Mouse (Mus musculus) ES-E14 (cell line): ENCODE measurements around the gene Tnni3. TPM values are rescaled to one million over a fixed set of nuclear protein-coding genes. Genes with fewer than 3 reads are reported as not detected.
A peak's percentile ranks its signal among the peaks of the same experiment; 100 is the strongest.
"Not testable (repeated sequence)": the region's sequence is repeated elsewhere in the genome, so short reads cannot be mapped to it uniquely, and the experiment has no call there.

Source experiments
- DNase-seq: peaks from one replicate; pipeline ENCODE4 v3.0.0-alpha.2; 2013; ENCODE audit warnings: low read depth, low spot score
- H3K27ac ChIP-seq: 2 replicates; pipeline ENCODE4 v1.5.1; 2012; ENCODE audit warnings: low read depth, mild to moderate bottlenecking, low read length, moderate library complexity, mixed read lengths; ENCODE audit not compliant: poor library complexity, insufficient read depth, severe bottlenecking
- H3K36me3 ChIP-seq: 2 replicates; pipeline ENCODE4 v1.6.1; 2012; ENCODE audit warnings: mild to moderate bottlenecking, low read length, moderate library complexity, mixed read lengths; ENCODE audit not compliant: control insufficient read depth, poor library complexity, insufficient read depth, severe bottlenecking
- H3K4me1 ChIP-seq, 2 experiments: fragments of 150-350 bp in 1 of 2; sonication (generic) in 1 of 2; 2 replicates each; pipeline ENCODE4 v1.6.1; 2012; ENCODE audit warnings: low read length in 2 of 2, mild to moderate bottlenecking in 1 of 2, mixed read lengths in 1 of 2; ENCODE audit not compliant: control insufficient read depth in 2 of 2, insufficient read depth in 2 of 2, poor library complexity in 1 of 2
- H3K4me3 ChIP-seq, 2 experiments: fragments of 150-350 bp in 1 of 2; sonication (generic) in 1 of 2; 2 replicates each; pipeline ENCODE4 v1.5.1; 2012; ENCODE audit warnings: low read length in 2 of 2, low read depth in 1 of 2, mild to moderate bottlenecking in 1 of 2, mixed read lengths in 1 of 2; ENCODE audit not compliant: insufficient read depth in 1 of 2, poor library complexity in 1 of 2, severe bottlenecking in 1 of 2
- H3K9ac ChIP-seq: 2 replicates; pipeline ENCODE4 v1.6.1; 2012; ENCODE audit warnings: low read depth, mild to moderate bottlenecking, low read length, mixed read lengths; ENCODE audit not compliant: poor library complexity, insufficient read depth, severe bottlenecking
- H3K9me3 ChIP-seq: fragments of 150-350 bp; sonication (generic); 2 replicates; pipeline ENCODE4 v1.6.1; 2012; ENCODE audit warnings: low read depth, mild to moderate bottlenecking, low read length; ENCODE audit not compliant: control insufficient read depth, insufficient read depth
- CHD2 ChIP-seq: IDR thresholded peaks from 2 replicates; pipeline ENCODE4 v1.6.1; 2014; ENCODE audit warnings: mild to moderate bottlenecking, low read depth, low read length, inconsistent platforms
- HCFC1 ChIP-seq: IDR thresholded peaks from 2 replicates; pipeline ENCODE4 v1.6.1; 2012; ENCODE audit warnings: low read length, inconsistent platforms, borderline replicate concordance; ENCODE audit not compliant: insufficient read depth
- MAFK ChIP-seq: IDR thresholded peaks from 2 replicates; pipeline ENCODE4 v1.6.1; 2014; ENCODE audit warnings: mild to moderate bottlenecking, low read depth, low read length, inconsistent platforms; ENCODE audit not compliant: insufficient read depth
- ZC3H11A ChIP-seq: IDR thresholded peaks from 2 replicates; pipeline ENCODE4 v1.6.1; 2012; ENCODE audit warnings: low read depth, mild to moderate bottlenecking, inconsistent platforms, low read length, borderline replicate concordance
- ZNF384 ChIP-seq: IDR thresholded peaks from 2 replicates; pipeline ENCODE4 v1.6.1; 2012; ENCODE audit warnings: low read depth, low read length, inconsistent platforms
- in situ Hi-C, 2 experiments: fragments of 600-800 bp; cut with MboI; formaldehyde crosslinking; loops; one replicate each; pipeline ENCODE4 v1.15.1; 2025; ENCODE audit warnings: low sequenced_read_pairs in 2 of 2, inconsistent platforms in 1 of 2; ENCODE audit not compliant: unreplicated experiment in 2 of 2
- total RNA-seq: library from RNA; depleted of rRNA; stranded (reverse); fragments of 300-350 nt; gene quantifications from 2 replicates; pipeline ENCODE4 v1.2.3, GENCODE M21; 2012

The Tnni3 gene
- total RNA-seq, 1 experiment: 7.8 TPM

- no peak overlapping the region for H3K27ac ChIP-seq
- in situ Hi-C loops: no loop called here
- TF ChIP-seq HCFC1 (no peak), CHD2 (no peak), ZC3H11A (no peak), MAFK (no peak), ZNF384 (no peak)
- no peak for DNase-seq
- no peak overlapping the region for H3K9ac ChIP-seq
- H3K4me3 ChIP-seq: no peak overlapping the region
- H3K4me1 ChIP-seq: peaks cover 1 to 2% of the 10 kb centered on the region in 2 experiments; a peak in 3 of 4 replicates
- H3K36me3 ChIP-seq: no peaks in the 10 kb centered on the region
- no peaks in the 10 kb centered on the region for H3K9me3 ChIP-seq
These were observed 15.0 kb upstream of the Tnni3 start for GRCm38 (mm10) chr7:4539019-4539418.

- DNase-seq: no peak
- no peaks in the 10 kb centered on the region for H3K9me3 ChIP-seq
- in situ Hi-C loops: no loop called here
- TF ChIP-seq CHD2: 0 out of 2 replicates have a peak, but pooled peaks have one; percentile 55
- TF ChIP-seq MAFK: no peak
- H3K27ac ChIP-seq: peak overlapping the region; percentile 35; the same call in 1 of the 2 replicates
- 0 out of 2 replicates have a peak overlapping the region, but pooled peaks have one; percentile 22 for H3K9ac ChIP-seq
- peak overlapping the region in 1 of 2 experiments; percentile 63; a peak in 2 of 4 replicates for H3K4me3 ChIP-seq
- H3K4me1 ChIP-seq: peaks cover 2 to 3% of the 10 kb centered on the region in 2 experiments; a peak in 3 of 4 replicates
- H3K36me3 ChIP-seq: no peaks in the 10 kb centered on the region
These were observed 13.2 kb upstream of the Tnni3 start for GRCm38 (mm10) chr7:4537181-4537580.

GRCm38 (mm10) chr7:4536369-4536768, 12.3 kb upstream of the Tnni3 start:
- peaks cover 3 to 4% of the 10 kb centered on the region in 2 experiments; a peak in 3 of 4 replicates for H3K4me1 ChIP-seq
- no peak for TF ChIP-seq MAFK
- TF ChIP-seq CHD2: no peak
- TF ChIP-seq HCFC1: no peak
- TF ChIP-seq ZNF384: no peak
- no peak for TF ChIP-seq ZC3H11A
- in situ Hi-C loops: no loop called here
- no peaks in the 10 kb centered on the region for H3K9me3 ChIP-seq
- H3K9ac ChIP-seq: no peak overlapping the region
- no peaks in the 10 kb centered on the region for H3K36me3 ChIP-seq
- DNase-seq: no peak
- no peak overlapping the region for H3K4me3 ChIP-seq
- no peak overlapping the region for H3K27ac ChIP-seq

GRCm38 (mm10) chr7:4532005-4532729, 8.1 kb upstream of the Tnni3 start, which contains the start of gene Dnaaf3:
Gene Dnaaf3, minus strand, starts transcription at chr7:4532453.
- H3K27ac ChIP-seq: no peak within 1 kb of the TSS
- in situ Hi-C loops: no loop called here
- no peak within 1 kb of the TSS for H3K9ac ChIP-seq
- no peaks in the 10 kb centered on the region for H3K36me3 ChIP-seq
- H3K4me1 ChIP-seq: peaks cover 3 to 15% of the 10 kb centered on the region in 2 experiments; a peak in 2 of 4 replicates
- TF ChIP-seq HCFC1 (no peak), CHD2 (peak; percentile 79)
- H3K4me3 ChIP-seq: peak within 1 kb of the TSS; percentile 60
- peak; percentile 78 for DNase-seq
- no peaks in the 10 kb centered on the region for H3K9me3 ChIP-seq

GRCm38 (mm10) chr7:4530166-4530565, 6.1 kb upstream of the Tnni3 start:
- DNase-seq, H3K9ac ChIP-seq, H3K27ac ChIP-seq, H3K36me3 ChIP-seq, H3K4me3 ChIP-seq, H3K9me3 ChIP-seq, in situ Hi-C loops: not testable (repeated sequence)
- H3K4me1 ChIP-seq: peaks cover 5 to 15% of the 10 kb centered on the region in 2 experiments; a peak in 1 of 4 replicates
